Mouse (Mus musculus) forebrain, postnatal 0 days (tissue): ENCODE measurements around the gene Psmd13. TPM values are rescaled to one million over a fixed set of nuclear protein-coding genes. Genes with fewer than 3 reads are reported as not detected.
A peak's percentile ranks its signal among the peaks of the same experiment; 100 is the strongest.

Experiments
- ATAC-seq: fragments of 200-750 bp; cut with Nextera tagmentation; 2 replicates; pipeline ENCODE4 v1.8.0; 2017; ENCODE audit warnings: mild to moderate bottlenecking, moderate library complexity
- DNase-seq: peaks from one replicate; pipeline ENCODE4 v3.0.0-alpha.2; 2015
- H3K27ac ChIP-seq: fragments of 300-500 bp; sonication (generic); 2 replicates; pipeline ENCODE4 v1.5.1; 2014; ENCODE audit warnings: low read depth, mild to moderate bottlenecking, antibody characterized with exemption, low read length, moderate library complexity, mixed read lengths
- H3K27me3 ChIP-seq: fragments of 300-500 bp; sonication (generic); 2 replicates; pipeline ENCODE4 v1.6.1; 2014; ENCODE audit warnings: mild to moderate bottlenecking, low read length, mixed read lengths; ENCODE audit not compliant: insufficient read depth
- H3K36me3 ChIP-seq: fragments of 300-500 bp; sonication (generic); 2 replicates; pipeline ENCODE4 v1.6.1; 2014; ENCODE audit warnings: mild to moderate bottlenecking, moderate library complexity; ENCODE audit not compliant: insufficient read depth
- H3K4me1 ChIP-seq: fragments of 300-500 bp; sonication (generic); 2 replicates; pipeline ENCODE4 v1.6.1; 2014; ENCODE audit warnings: antibody characterized with exemption; ENCODE audit not compliant: insufficient read depth
- H3K4me2 ChIP-seq: fragments of 300-500 bp; sonication (generic); 2 replicates; pipeline ENCODE4 v1.6.1; 2014; ENCODE audit warnings: low read depth, mild to moderate bottlenecking, moderate library complexity
- H3K4me3 ChIP-seq: fragments of 300-500 bp; sonication (generic); 2 replicates; pipeline ENCODE4 v1.5.1; 2014; ENCODE audit warnings: low read depth, low read length, mixed read lengths
- H3K9ac ChIP-seq: fragments of 300-500 bp; sonication (generic); 2 replicates; pipeline ENCODE4 v1.6.1; 2014; ENCODE audit warnings: mild to moderate bottlenecking
- H3K9me3 ChIP-seq: fragments of 300-500 bp; sonication (generic); 2 replicates; pipeline ENCODE4 v1.6.1; 2016; ENCODE audit warnings: low read length
- CTCF ChIP-seq: sonication (generic); IDR thresholded peaks from 2 replicates; pipeline ENCODE4 v1.5.1; 2016; ENCODE audit warnings: antibody characterized with exemption, control low read depth, low read depth
- WGBS: fragments of 180-500 bp; shearing (Covaris S2); extraction: QIAGEN DNeasy Blood & Tissue Kit; methylation state at CpG from one replicate; pipeline ENCODE4 v1.1.7; 2014; 5-methylcytosine and 5-hydroxymethylcytosine counted together
- polyA plus RNA-seq: library from polyadenylated mRNA; unstranded; fragments of >200 nt; fragmentation: Nextera tagmentation; extraction: Ambion mirVana; gene quantifications from 2 replicates; pipeline ENCODE4 v1.2.1, GENCODE M21; 2015
- total RNA-seq: library from RNA; depleted of rRNA; stranded (reverse); fragments of >200 nt; gene quantifications from 2 replicates; pipeline ENCODE4 v1.2.3, GENCODE M21; 2014

Psmd13 gene
- total and polyA plus RNA-seq, 2 experiments from 2014 or later: 164 to 274 TPM

DNA sequence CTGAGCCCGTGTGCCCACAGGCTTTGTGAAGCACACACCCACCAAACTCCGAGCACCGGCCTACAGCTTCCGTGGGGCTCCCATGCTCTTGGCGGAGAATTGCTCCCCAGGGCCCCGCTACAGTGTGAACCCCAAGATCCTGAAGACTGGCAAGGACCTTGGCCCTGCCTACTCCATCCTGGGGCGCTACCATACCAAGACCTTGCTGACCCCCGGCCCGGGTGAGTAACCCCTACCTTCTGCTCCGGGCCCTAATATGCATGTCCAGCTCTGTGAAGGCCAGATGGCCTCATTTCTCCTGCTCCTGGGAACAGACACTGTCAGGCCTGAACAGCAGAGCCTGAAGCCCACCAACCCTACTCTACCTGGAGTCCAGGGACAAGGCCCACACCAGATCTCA lies 33.2 kb upstream of the Psmd13 start:
- WGBS: 97% methylated on average over 10 of the region's 10 CpGs
- no peak for TF ChIP-seq CTCF
- H3K4me3 ChIP-seq: no peak overlapping the region

DNA sequence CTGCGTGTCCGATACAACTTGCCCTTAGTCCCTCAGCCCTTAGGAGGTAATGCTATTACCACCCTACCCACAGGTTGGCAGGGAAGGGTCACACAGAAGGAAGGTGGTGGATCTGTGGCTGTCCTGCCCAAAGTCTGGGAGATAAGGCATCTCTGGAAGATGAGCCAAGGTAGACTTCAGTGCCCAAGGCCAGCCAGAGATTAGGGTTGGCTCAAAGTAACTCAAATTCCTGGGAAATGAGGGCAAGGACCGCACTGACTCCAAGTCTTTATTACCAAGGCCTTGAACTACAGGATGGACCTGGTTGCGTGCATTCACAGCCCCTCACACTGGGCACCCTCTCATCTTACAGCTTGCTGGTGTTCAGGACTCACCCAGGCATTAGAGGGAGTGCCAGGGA lies 29.9 kb upstream of the Psmd13 start:
- WGBS: 97% methylated on average over 4 of the region's 4 CpGs
- H3K4me2 ChIP-seq: no peak overlapping the region
- H3K4me3 ChIP-seq: no peak overlapping the region
- H3K27me3 ChIP-seq: no peaks in the 10 kb centered on the region
- no peak overlapping the region for H3K9ac ChIP-seq
- TF ChIP-seq CTCF: no peak
- H3K27ac ChIP-seq: no peak overlapping the region
- no peaks in the 10 kb centered on the region for H3K9me3 ChIP-seq
- H3K36me3 ChIP-seq: peaks cover 33% of the 10 kb centered on the region
- no peak for DNase-seq
- no peak for ATAC-seq
- peaks cover 8% of the 10 kb centered on the region for H3K4me1 ChIP-seq

More for the DNA sequence above, 33.2 kb upstream of the Psmd13 start:
- Histone ChIP-seq H3K36me3 (peaks cover 22% of the 10 kb centered on the region), H3K4me2 (no peak overlapping the region), H3K27ac (no peak overlapping the region), H3K4me1 (no peaks in the 10 kb centered on the region), H3K9me3 (no peaks in the 10 kb centered on the region), H3K9ac (no peak overlapping the region), H3K27me3 (no peaks in the 10 kb centered on the region)
- DNase-seq (no peak), ATAC-seq (no peak)

- H3K36me3 ChIP-seq: peaks cover 33% of the 10 kb centered on the region
- 87% methylated on average over 9 of the region's 9 CpGs for WGBS
- H3K4me2 ChIP-seq: no peak overlapping the region
- no peaks in the 10 kb centered on the region for H3K9me3 ChIP-seq
- no peak overlapping the region for H3K4me3 ChIP-seq
- TF ChIP-seq CTCF: no peak
- no peak overlapping the region for H3K27ac ChIP-seq
- no peak overlapping the region for H3K9ac ChIP-seq
- H3K27me3 ChIP-seq: no peaks in the 10 kb centered on the region
- no peak for DNase-seq
- H3K4me1 ChIP-seq: peaks cover 14% of the 10 kb centered on the region
- no peak for ATAC-seq
Measured at GRCm38 (mm10) chr7:140853386-140853785, 28.4 kb upstream of the Psmd13 start.

DNA sequence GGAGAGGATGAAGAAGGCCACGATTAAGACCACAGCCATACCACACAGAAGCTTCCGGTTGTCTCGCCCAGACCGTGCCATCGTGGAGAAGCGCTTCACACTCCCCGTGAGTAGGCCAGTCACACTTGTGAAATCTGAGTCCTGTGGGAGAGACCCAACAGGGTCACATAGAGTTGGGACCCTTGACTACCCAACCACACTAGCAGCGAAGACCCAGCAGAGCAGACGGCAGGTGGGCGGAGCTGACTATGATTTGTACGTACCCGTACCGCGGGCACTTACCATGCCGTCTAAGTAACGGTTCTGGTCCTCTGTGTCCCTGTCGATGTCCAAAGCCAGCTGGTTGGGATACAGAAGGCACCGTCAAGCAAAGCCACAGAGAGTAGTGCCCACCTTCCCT lies 27.3 kb upstream of the Psmd13 start:
- Histone ChIP-seq H3K9me3 (no peaks in the 10 kb centered on the region), H3K27me3 (no peaks in the 10 kb centered on the region), H3K4me2 (no peak overlapping the region), H3K9ac (no peak overlapping the region), H3K4me1 (peaks cover 21% of the 10 kb centered on the region), H3K36me3 (peaks cover 38% of the 10 kb centered on the region), H3K27ac (no peak overlapping the region), H3K4me3 (no peak overlapping the region)
- WGBS: 94% methylated on average over 18 of the region's 18 CpGs
- no peak for TF ChIP-seq CTCF
- DNase-seq (no peak), ATAC-seq (no peak)

DNA sequence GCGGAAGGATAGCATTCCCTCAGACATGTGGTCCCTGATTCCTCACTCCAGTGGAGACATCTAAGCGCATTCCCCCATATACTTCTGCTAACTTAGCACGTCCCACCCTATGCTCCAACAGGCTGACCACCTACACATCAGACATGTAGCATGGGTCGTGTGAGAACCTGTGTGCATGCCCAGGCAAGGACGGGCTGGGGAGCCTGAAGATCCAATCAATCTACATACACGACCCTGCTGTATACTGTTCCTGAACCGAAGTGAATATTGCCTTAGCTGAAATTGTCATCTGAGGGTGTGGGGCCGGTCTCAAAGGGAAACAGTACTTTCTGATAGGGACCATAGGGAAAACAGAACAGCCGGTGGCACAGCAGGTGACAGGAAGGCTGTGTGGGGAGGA lies 26.6 kb upstream of the Psmd13 start:
- Histone ChIP-seq H3K36me3 (peaks cover 45% of the 10 kb centered on the region), H3K4me1 (peaks cover 21% of the 10 kb centered on the region), H3K4me3 (peak overlapping the region; percentile 59), H3K27ac (no peak overlapping the region), H3K9ac (peak overlapping the region; percentile 87), H3K27me3 (no peaks in the 10 kb centered on the region), H3K4me2 (peak overlapping the region; percentile 80), H3K9me3 (no peaks in the 10 kb centered on the region)
- 73% methylated on average over 9 of the region's 9 CpGs for WGBS
- ATAC-seq (no peak), DNase-seq (no peak)
- no peak for TF ChIP-seq CTCF

DNA sequence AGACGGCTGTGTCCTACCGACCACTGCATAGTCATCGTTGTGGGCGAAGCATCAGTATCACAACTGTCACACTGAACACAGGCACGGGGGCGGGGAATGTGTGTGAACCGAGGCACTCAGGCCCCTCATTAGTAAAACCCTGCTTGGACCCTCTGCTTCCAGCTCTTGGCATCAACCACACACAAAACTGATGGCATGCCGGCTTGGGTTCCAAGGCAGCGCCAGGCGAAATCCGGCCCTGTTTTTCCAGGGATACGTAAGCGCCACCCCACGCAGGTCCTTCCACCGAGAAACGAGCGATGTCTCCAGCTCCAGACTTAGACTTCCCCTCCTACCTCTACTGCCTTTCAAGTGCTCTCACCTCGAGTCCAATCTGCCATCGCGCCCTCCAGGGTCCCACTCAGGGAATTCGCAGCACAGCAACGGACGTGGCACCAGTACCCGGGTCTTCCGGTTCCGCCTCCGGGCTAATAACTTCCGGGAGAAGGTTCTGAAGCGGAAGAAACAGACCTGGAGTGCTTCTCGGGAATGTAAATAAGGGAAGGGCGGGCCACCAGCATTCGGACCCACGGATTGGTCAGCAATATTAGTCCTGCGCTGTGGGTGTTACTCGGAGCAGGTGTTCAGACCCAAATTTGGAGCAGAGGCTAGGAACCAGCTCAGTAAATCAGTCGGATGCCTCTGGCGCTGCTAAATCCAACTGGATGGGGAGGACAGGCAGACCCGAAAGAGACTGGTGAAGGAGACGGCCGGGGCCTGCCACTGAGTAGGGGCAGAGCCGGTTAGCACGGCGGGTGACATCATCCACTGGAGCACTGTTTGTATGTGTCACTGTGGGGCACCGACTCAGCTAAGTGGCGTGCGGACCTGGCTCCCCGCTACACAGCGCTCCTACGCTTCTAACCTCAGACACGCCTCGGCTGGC lies 25.6 kb upstream of the Psmd13 start, which contains the start of gene Gm45785:
Gm45785 (minus strand) TSS at position 472 of the 925 bp plus-strand sequence.
- Histone ChIP-seq H3K9me3 (no peaks in the 10 kb centered on the region), H3K4me1 (peaks cover 21% of the 10 kb centered on the region), H3K27ac (peak within 1 kb of the TSS; percentile 92), H3K27me3 (no peaks in the 10 kb centered on the region), H3K36me3 (peaks cover 55% of the 10 kb centered on the region), H3K4me3 (peak within 1 kb of the TSS; percentile 59), H3K9ac (peak within 1 kb of the TSS; percentile 87), H3K4me2 (peak within 1 kb of the TSS; percentile 80)
- ATAC-seq (peak; percentile 85), DNase-seq (peak; percentile 89)
- peak; percentile 37; the same call in 1 of the 2 replicates for TF ChIP-seq CTCF
- WGBS: 2% methylated on average over 51 of the region's 51 CpGs
